Mouse (Mus musculus): ENCODE data around the gene Hdac4. TPM values are rescaled to one million over a fixed set of nuclear protein-coding genes. Genes with fewer than 3 reads are reported as not detected.

Hdac4 gene
- polyA plus RNA-seq, 1 experiment = 22.6 TPM

- Histone ChIP-seq H3K4me3 (replicated peaks; ENCODE audit: extremely low read depth, low read depth, low read length) (no peak overlapping the region), H3K4me1 (ENCODE audit: control insufficient read depth, insufficient read depth, low read length) (peaks cover 6% of the 10 kb centered on the region)
- DNase-seq = no peak
- TF ChIP-seq CTCF (IDR thresholded peaks at IDR 0.05; ENCODE audit: insufficient read depth, low read length) (no peak), POLR2A (IDR thresholded peaks at IDR 0.05; ENCODE audit: borderline replicate concordance, extremely low read depth, low read depth, low read length) (no peak)
- 89% methylated on average over 2 of the region's 2 CpGs for WGBS
Measured at GRCm38 (mm10) chr1:92107521-92107920, 88.0 kb downstream of the Hdac4 start.

- WGBS = 93% methylated on average over 4 of the region's 4 CpGs
- Histone ChIP-seq H3K4me1 (ENCODE audit: control insufficient read depth, insufficient read depth, low read length) (peaks cover 6% of the 10 kb centered on the region), H3K4me3 (replicated peaks; ENCODE audit: extremely low read depth, low read depth, low read length) (no peak overlapping the region)
- TF ChIP-seq CTCF (IDR thresholded peaks at IDR 0.05; ENCODE audit: insufficient read depth, low read length) = no peak
- no peak for TF ChIP-seq POLR2A (IDR thresholded peaks at IDR 0.05; ENCODE audit: borderline replicate concordance, extremely low read depth, low read depth, low read length)
- DNase-seq = no peak
Measured at GRCm38 (mm10) chr1:92106486-92107160, 88.9 kb downstream of the Hdac4 start.

DNA sequence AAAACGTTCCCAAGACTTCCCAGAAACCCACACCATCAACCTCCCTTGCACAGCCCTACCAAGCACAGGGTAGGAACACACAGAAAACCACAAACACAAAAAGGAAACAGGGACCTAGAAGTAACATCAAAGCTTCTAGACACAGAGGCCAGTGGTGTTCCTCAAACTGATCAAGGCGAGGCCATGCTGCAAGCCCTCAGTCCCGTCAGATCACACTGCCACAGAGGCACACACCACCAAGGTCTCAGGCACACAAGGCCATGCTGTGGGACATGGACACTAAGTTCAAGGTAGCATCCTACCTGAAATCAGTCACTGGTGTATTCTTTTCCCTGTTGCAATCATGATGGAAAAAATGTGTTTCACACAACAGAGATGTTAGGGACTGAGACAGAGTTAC, 90.8 kb downstream of the Hdac4 start:
- H3K4me1 ChIP-seq (ENCODE audit: control insufficient read depth, insufficient read depth, low read length) = peaks cover 10% of the 10 kb centered on the region
- WGBS = 70% methylated on average over 3 of the region's 3 CpGs
- TF ChIP-seq CTCF (IDR thresholded peaks at IDR 0.05; ENCODE audit: insufficient read depth, low read length) = no peak
- no peak for TF ChIP-seq POLR2A (IDR thresholded peaks at IDR 0.05; ENCODE audit: borderline replicate concordance, extremely low read depth, low read depth, low read length)
- H3K4me3 ChIP-seq (replicated peaks; ENCODE audit: extremely low read depth, low read depth, low read length) = no peak overlapping the region
- no peak for DNase-seq

DNA sequence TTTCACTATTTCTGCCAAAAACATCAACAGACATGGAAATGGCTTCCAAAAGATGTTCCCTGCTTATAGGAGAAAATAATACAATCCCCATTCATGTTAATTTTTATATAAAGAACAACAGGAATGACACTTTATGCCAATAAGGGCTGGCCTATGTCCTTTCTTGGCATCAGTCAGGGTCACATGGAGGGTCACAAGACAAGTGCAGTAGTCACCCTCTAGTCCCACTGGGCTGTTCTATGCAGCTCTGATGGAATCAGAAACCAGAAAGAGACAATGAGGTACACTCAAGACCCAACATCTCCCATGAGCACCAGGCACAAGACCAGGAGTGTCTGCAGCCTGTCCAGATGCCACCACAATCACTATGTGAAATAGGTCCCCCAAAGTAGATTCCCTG, 91.5 kb downstream of the Hdac4 start:
- H3K4me1 ChIP-seq (ENCODE audit: control insufficient read depth, insufficient read depth, low read length) = peaks cover 15% of the 10 kb centered on the region
- DNase-seq = no peak
- no peak for TF ChIP-seq POLR2A (IDR thresholded peaks at IDR 0.05; ENCODE audit: borderline replicate concordance, extremely low read depth, low read depth, low read length)
- no peak for TF ChIP-seq CTCF (IDR thresholded peaks at IDR 0.05; ENCODE audit: insufficient read depth, low read length)
- H3K4me3 ChIP-seq (replicated peaks; ENCODE audit: extremely low read depth, low read depth, low read length) = no peak overlapping the region

- Histone ChIP-seq H3K4me3 (replicated peaks; ENCODE audit: extremely low read depth, low read depth, low read length) (no peak overlapping the region), H3K4me1 (ENCODE audit: control insufficient read depth, insufficient read depth, low read length) (peaks cover 15% of the 10 kb centered on the region)
- no peak for DNase-seq
- TF ChIP-seq CTCF (IDR thresholded peaks at IDR 0.05; ENCODE audit: insufficient read depth, low read length) = no peak
- no peak for TF ChIP-seq POLR2A (IDR thresholded peaks at IDR 0.05; ENCODE audit: borderline replicate concordance, extremely low read depth, low read depth, low read length)
- WGBS = 60% methylated on average over 3 of the region's 3 CpGs
Measured at GRCm38 (mm10) chr1:92103377-92103776, 92.1 kb downstream of the Hdac4 start.

GRCm38 (mm10) chr1:92102825-92103224, 92.7 kb downstream of the Hdac4 start:
- H3K4me3 ChIP-seq (replicated peaks; ENCODE audit: extremely low read depth, low read depth, low read length) = no peak overlapping the region
- 88% methylated on average over 1 of the region's 1 CpGs for WGBS
- DNase-seq = no peak
- TF ChIP-seq CTCF (IDR thresholded peaks at IDR 0.05; ENCODE audit: insufficient read depth, low read length) (no peak), POLR2A (IDR thresholded peaks at IDR 0.05; ENCODE audit: borderline replicate concordance, extremely low read depth, low read depth, low read length) (no peak)
- peaks cover 15% of the 10 kb centered on the region for H3K4me1 ChIP-seq (ENCODE audit: control insufficient read depth, insufficient read depth, low read length)

GRCm38 (mm10) chr1:92100371-92100891, 95.1 kb downstream of the Hdac4 start:
- Histone ChIP-seq H3K4me3 (replicated peaks; ENCODE audit: extremely low read depth, low read depth, low read length) (no peak overlapping the region), H3K4me1 (ENCODE audit: control insufficient read depth, insufficient read depth, low read length) (peaks cover 15% of the 10 kb centered on the region)
- TF ChIP-seq POLR2A (IDR thresholded peaks at IDR 0.05; ENCODE audit: borderline replicate concordance, extremely low read depth, low read depth, low read length) = no peak
- TF ChIP-seq CTCF (IDR thresholded peaks at IDR 0.05; ENCODE audit: insufficient read depth, low read length) = no peak
- WGBS = 50% methylated on average over 4 of the region's 4 CpGs
- no peak for DNase-seq

- no peak for DNase-seq
- 68% methylated on average over 4 of the region's 4 CpGs for WGBS
- H3K4me3 ChIP-seq (replicated peaks; ENCODE audit: extremely low read depth, low read depth, low read length) = no peak overlapping the region
- H3K4me1 ChIP-seq (ENCODE audit: control insufficient read depth, insufficient read depth, low read length) = peaks cover 15% of the 10 kb centered on the region
- TF ChIP-seq POLR2A (IDR thresholded peaks at IDR 0.05; ENCODE audit: borderline replicate concordance, extremely low read depth, low read depth, low read length) = no peak
- no peak for TF ChIP-seq CTCF (IDR thresholded peaks at IDR 0.05; ENCODE audit: insufficient read depth, low read length)
Measured at GRCm38 (mm10) chr1:92099964-92100363, 95.5 kb downstream of the Hdac4 start.

GRCm38 (mm10) chr1:92099502-92099901, 96.0 kb downstream of the Hdac4 start:
- Histone ChIP-seq H3K4me1 (ENCODE audit: control insufficient read depth, insufficient read depth, low read length) (peaks cover 15% of the 10 kb centered on the region), H3K4me3 (replicated peaks; ENCODE audit: extremely low read depth, low read depth, low read length) (no peak overlapping the region)
- no peak for TF ChIP-seq POLR2A (IDR thresholded peaks at IDR 0.05; ENCODE audit: borderline replicate concordance, extremely low read depth, low read depth, low read length)
- DNase-seq = no peak
- WGBS = 34% methylated on average over 4 of the region's 4 CpGs

DNA sequence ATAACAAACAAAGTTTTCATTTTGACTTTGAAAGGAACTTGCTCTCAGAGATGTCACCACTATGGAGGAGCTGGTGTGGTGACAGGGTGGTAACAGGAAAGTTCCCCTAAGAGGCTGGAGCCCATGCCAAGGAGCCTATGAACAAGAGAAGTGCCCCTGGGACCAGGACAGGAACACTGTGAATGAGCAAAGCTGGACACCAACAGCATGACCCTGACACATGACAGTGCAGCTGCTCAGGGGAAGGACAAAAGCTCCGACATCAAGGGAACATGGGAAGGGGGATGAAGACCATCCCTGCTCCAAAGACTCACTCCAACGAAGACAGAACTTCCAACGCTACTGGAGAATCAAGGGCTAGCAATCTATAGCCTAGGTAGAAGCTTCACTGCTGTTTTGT, 97.0 kb downstream of the Hdac4 start:
- Histone ChIP-seq H3K4me3 (replicated peaks; ENCODE audit: extremely low read depth, low read depth, low read length) (no peak overlapping the region), H3K4me1 (ENCODE audit: control insufficient read depth, insufficient read depth, low read length) (peaks cover 12% of the 10 kb centered on the region)
- no peak for DNase-seq
- 91% methylated on average over 3 of the region's 3 CpGs for WGBS
- TF ChIP-seq CTCF (IDR thresholded peaks at IDR 0.05; ENCODE audit: insufficient read depth, low read length) (no peak), POLR2A (IDR thresholded peaks at IDR 0.05; ENCODE audit: borderline replicate concordance, extremely low read depth, low read depth, low read length) (no peak)
